Mouse (Mus musculus) limb, embryonic 14.5 days (tissue): ENCODE data around the gene Mex3a. TPM values are rescaled to one million over a fixed set of nuclear protein-coding genes. Genes with fewer than 3 reads are reported as not detected.

Source experiments
- ATAC-seq: fragments of 200-750 bp; cut with Nextera tagmentation; 2 replicates; pipeline ENCODE4 v1.8.0; 2017; ENCODE audit warnings: low read depth, moderate number of reproducible peaks, moderate TSS enrichment; ENCODE audit not compliant: low FRiP score
- DNase-seq: peaks from one replicate; pipeline ENCODE4 v3.0.0-alpha.2; 2015; ENCODE audit warnings: low spot score
- H3K27ac ChIP-seq: fragments of 300-500 bp; sonication (generic); replicated peaks from 2 replicates; pipeline ENCODE4 v1.5.1; 2014; ENCODE audit warnings: low read depth, mild to moderate bottlenecking, low read length, moderate library complexity, mixed read lengths
- H3K27me3 ChIP-seq: fragments of 300-500 bp; sonication (generic); 2 replicates; pipeline ENCODE4 v1.6.1; 2014; ENCODE audit warnings: low read length, mixed read lengths; ENCODE audit not compliant: control insufficient read depth, insufficient read depth
- H3K36me3 ChIP-seq: fragments of 300-500 bp; sonication (generic); 2 replicates; pipeline ENCODE4 v1.6.1; 2014; ENCODE audit warnings: mild to moderate bottlenecking, low read length, moderate library complexity, mixed read lengths; ENCODE audit not compliant: control insufficient read depth, insufficient read depth
- H3K4me1 ChIP-seq: fragments of 300-500 bp; sonication (generic); 2 replicates; pipeline ENCODE4 v1.6.1; 2014; ENCODE audit warnings: antibody characterized with exemption, low read length, mixed read lengths; ENCODE audit not compliant: control insufficient read depth, insufficient read depth
- H3K4me2 ChIP-seq: fragments of 300-500 bp; sonication (generic); replicated peaks from 2 replicates; pipeline ENCODE4 v1.6.1; 2014; ENCODE audit warnings: low read depth, mild to moderate bottlenecking, low read length, moderate library complexity; ENCODE audit not compliant: severe bottlenecking
- H3K4me3 ChIP-seq: fragments of 300-500 bp; sonication (generic); replicated peaks from 2 replicates; pipeline ENCODE4 v1.5.1; 2014; ENCODE audit warnings: low read length
- H3K9ac ChIP-seq: fragments of 300-500 bp; sonication (generic); 2 replicates; pipeline ENCODE4 v1.6.1; 2014; ENCODE audit warnings: mild to moderate bottlenecking, low read depth, low read length, moderate library complexity; ENCODE audit not compliant: severe bottlenecking
- H3K9me3 ChIP-seq: fragments of 300-500 bp; sonication (generic); 2 replicates; pipeline ENCODE4 v1.6.1; 2016; ENCODE audit warnings: low read length; ENCODE audit not compliant: control insufficient read depth
- POLR2A ChIP-seq: fragments of 200-500 bp; IDR thresholded peaks from 2 replicates; pipeline ENCODE4 v1.8.0; 2012; ENCODE audit warnings: inconsistent platforms, mild to moderate bottlenecking, moderate library complexity, borderline replicate concordance; ENCODE audit not compliant: insufficient read depth, insufficient read length; ENCODE audit errors: extremely low read depth
- WGBS: fragments of 180-500 bp; shearing (Covaris S2); extraction: QIAGEN DNeasy Blood & Tissue Kit; methylation state at CpG from one replicate; pipeline ENCODE4 v1.1.7; 2014; 5-methylcytosine and 5-hydroxymethylcytosine counted together
- polyA plus RNA-seq, 2 experiments: library from polyadenylated mRNA; depleted of rRNA in 1 of 2; stranded (reverse) in 1 of 2; unstranded in 1 of 2; fragments of >200 nt; fragmentation: Nextera tagmentation in 1 of 2; extraction: Ambion mirVana in 1 of 2; gene quantifications; 2 replicates each; pipeline versions ENCODE4 v1.2.1 to v1.2.3; 2012 to 2014

Mex3a gene
- polyA plus RNA-seq, 2 experiments = 26.7 to 49.3 TPM

DNA sequence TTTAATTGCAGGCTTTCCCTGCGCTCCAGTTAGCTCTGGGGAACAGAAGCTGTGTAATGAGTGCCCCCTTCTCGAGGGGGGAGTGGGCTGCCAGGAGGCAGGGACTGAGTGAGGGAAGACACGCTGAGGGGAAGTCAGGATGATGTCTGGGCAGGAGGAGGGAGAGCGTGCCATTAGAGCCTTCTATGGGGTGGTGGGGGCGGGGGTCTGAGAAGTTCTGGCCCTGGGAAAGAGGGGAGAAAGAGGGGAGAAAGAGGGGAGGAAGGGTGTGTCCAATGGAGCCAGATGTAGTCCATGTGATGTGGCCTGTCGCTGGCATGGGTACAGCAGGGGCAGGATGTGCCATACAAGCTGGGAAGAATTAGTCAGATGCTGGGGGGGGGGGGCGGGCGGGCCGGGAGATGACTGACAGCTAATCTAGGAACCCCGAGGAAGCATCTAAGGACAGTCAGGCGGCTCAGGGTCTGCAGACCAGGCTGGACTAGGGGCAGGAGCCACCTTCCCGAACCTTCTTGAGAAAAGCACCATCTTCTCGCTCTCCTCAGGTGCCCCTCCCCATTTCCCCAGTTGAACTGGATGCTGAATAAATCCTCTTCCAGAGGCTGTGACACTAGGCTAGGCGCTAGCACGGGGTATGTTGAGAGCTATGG is 19.2 kb upstream of the Mex3a start:
- Histone ChIP-seq H3K4me1 (peaks cover 52% of the 10 kb centered on the region), H3K9me3 (no peaks in the 10 kb centered on the region), H3K4me3 (no peak overlapping the region), H3K9ac (no peak overlapping the region), H3K27ac (peak overlapping the region; percentile 77), H3K27me3 (no peaks in the 10 kb centered on the region), H3K36me3 (no peaks in the 10 kb centered on the region), H3K4me2 (no peak overlapping the region; the same call in 1 of the 2 replicates)
- no peak for TF ChIP-seq POLR2A
- DNase-seq (peak; percentile 51), ATAC-seq (no peak)
- 29% methylated on average over 12 of the region's 15 CpGs for WGBS

DNA sequence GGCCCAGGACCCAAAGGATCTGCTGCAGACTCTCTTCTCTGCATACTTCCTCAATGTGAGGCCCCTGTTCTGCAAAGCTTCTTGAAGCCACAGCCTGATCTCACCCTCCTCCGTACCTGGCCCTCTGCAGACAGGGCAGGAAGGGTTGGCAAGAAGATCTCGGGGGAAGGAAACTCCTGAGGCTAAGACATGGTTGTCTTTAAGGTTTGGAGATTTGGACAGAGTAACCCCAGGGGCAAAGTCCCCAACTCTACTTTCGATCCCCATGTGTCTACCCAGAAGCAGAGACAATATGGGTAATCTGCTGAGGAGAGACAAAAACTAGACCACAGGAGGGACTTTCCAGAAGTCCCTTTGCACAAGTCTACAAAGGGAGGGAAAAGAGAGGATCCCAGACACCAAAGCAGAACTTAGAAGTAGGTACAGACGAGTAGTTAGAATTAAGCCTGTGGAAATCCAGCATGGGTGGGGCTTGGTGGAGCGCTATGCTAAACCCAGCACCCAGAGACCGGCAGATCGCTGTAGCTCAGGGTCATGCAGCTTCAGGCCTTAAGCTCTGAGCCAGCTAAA is 18.6 kb upstream of the Mex3a start:
- H3K4me3 ChIP-seq = no peak overlapping the region
- TF ChIP-seq POLR2A = no peak
- H3K27me3 ChIP-seq = no peaks in the 10 kb centered on the region
- DNase-seq = no peak
- 70% methylated on average over 7 of the region's 7 CpGs for WGBS
- H3K9ac ChIP-seq = no peak overlapping the region
- no peak overlapping the region for H3K4me2 ChIP-seq
- peak overlapping the region; percentile 77 for H3K27ac ChIP-seq
- no peak for ATAC-seq
- H3K4me1 ChIP-seq = peaks cover 52% of the 10 kb centered on the region
- H3K36me3 ChIP-seq = no peaks in the 10 kb centered on the region
- H3K9me3 ChIP-seq = no peaks in the 10 kb centered on the region

DNA sequence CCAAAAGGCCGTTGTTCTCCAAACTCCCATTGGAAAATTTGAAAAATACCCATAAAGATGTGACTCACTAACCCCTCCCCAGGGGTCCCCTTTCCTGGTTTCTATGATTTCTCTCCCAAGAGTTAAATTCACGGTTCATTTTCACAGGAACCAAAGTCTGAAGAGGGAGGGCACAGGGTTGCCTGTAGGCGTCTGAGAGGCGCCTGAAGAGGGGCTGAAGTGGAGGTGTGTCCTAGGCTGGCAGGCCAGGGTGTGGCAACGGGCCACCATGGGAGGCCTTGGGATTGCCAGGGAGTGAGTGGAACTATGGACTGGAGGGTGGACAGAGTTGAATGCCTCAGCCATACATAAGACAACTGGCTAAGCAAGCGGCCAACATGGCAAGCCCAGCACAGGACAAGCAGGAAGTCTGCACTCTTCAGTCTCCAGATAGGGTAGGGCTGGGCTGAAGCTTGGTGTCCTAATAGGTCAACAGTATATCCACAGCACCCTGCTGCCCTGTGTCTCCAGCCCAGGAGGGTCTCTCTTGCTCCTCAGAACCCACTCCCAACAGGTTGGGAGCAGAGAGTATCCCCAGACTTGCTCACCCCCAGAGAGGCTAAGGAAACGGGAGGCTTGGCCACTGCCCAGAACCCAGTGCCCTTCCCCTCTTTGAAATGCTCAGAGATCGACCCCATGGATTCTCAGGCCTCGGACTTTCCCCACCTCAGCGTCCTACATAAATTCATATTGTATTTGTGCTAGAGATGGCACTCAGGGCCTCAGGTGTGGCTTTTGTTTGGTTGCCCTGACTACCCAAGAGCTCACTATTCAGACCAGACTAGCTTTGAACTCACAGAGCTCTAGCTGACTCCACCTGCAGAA is 17.7 kb upstream of the Mex3a start:
- no peaks in the 10 kb centered on the region for H3K36me3 ChIP-seq
- TF ChIP-seq POLR2A = no peak
- H3K4me3 ChIP-seq = no peak overlapping the region
- WGBS = 68% methylated on average over 10 of the region's 10 CpGs
- H3K4me2 ChIP-seq = no peak overlapping the region
- DNase-seq (no peak), ATAC-seq (no peak)
- no peaks in the 10 kb centered on the region for H3K9me3 ChIP-seq
- no peak overlapping the region for H3K9ac ChIP-seq
- peak overlapping the region; percentile 77 for H3K27ac ChIP-seq
- H3K27me3 ChIP-seq = no peaks in the 10 kb centered on the region
- H3K4me1 ChIP-seq = peaks cover 48% of the 10 kb centered on the region

DNA sequence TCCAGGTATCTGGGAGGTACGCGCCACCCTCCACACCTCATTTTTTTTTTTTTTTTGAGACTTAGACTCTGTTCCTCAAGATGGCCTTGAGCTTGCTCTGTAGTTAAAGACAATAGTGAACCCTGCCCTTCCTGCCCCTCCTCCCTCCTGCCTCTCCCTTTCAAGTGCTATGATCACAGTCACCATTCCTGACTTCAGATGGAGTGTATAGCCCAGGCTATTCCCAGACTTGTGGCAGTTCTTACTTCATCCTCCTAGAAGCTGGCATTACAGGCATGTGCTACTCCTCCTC is 17.2 kb upstream of the Mex3a start:
- Histone ChIP-seq H3K4me1 (peaks cover 45% of the 10 kb centered on the region), H3K4me3 (no peak overlapping the region), H3K27me3 (no peaks in the 10 kb centered on the region), H3K27ac (no peak overlapping the region), H3K36me3 (no peaks in the 10 kb centered on the region), H3K4me2 (no peak overlapping the region), H3K9me3 (no peaks in the 10 kb centered on the region), H3K9ac (no peak overlapping the region)
- ATAC-seq = no peak
- 95% methylated on average over 2 of the region's 2 CpGs for WGBS
- no peak for TF ChIP-seq POLR2A
- DNase-seq = no peak

DNA sequence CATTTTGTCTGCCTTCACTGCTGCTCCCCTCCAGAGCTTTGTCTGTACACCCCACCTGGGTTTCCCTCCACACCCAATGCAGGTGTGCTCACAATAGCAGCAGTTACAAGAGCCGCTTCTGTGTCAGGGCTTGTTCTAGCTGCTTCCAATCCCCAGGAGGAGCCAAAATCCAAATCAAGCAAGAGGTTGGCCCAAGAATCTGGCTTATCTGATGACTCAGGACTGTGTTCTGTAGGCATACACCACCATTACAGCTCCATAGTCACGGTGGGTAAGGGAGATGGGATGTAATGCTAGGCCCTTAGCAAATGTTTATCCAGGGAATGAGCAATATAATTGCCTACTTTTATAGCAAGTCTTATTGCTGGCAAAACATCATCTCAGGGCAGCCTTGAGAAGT is 15.8 kb upstream of the Mex3a start:
- H3K27me3 ChIP-seq = no peaks in the 10 kb centered on the region
- no peak for DNase-seq
- no peak overlapping the region for H3K9ac ChIP-seq
- H3K4me3 ChIP-seq = no peak overlapping the region
- no peak for ATAC-seq
- no peaks in the 10 kb centered on the region for H3K36me3 ChIP-seq
- no peak for TF ChIP-seq POLR2A
- H3K4me2 ChIP-seq = no peak overlapping the region
- H3K9me3 ChIP-seq = no peaks in the 10 kb centered on the region
- WGBS = 75% methylated on average over 2 of the region's 2 CpGs
- H3K27ac ChIP-seq = no peak overlapping the region
- peaks cover 35% of the 10 kb centered on the region for H3K4me1 ChIP-seq
